Mouse (Mus musculus): ENCODE measurements at regions not wholly inside any gene's neighbourhood (a gene's known extent, or its start where the extent isn't known, plus 50 kb on each side); places are given as distances from the start of the nearest gene placed in this dataset.

- TF ChIP-seq CTCF (IDR thresholded peaks at IDR 0.05; ENCODE audit: borderline replicate concordance, insufficient read depth, low read length) (no peak), POLR2A (IDR thresholded peaks at IDR 0.05; ENCODE audit: low read depth, low read length) (no peak)
- Histone ChIP-seq H3K4me1 (ENCODE audit: control insufficient read depth, insufficient read depth, low read length) (no peaks in the 10 kb centered on the region), H3K27ac (ENCODE audit: insufficient read depth, low read length) (no peak overlapping the region), H3K4me3 (ENCODE audit: insufficient read depth, low read length) (no peak overlapping the region)
Measured at GRCm38 (mm10) chr16:24056885-24057531, 68.4 kb upstream of the Bcl6 start.

GRCm38 (mm10) chr16:24056123-24056884 is 67.7 kb upstream of the Bcl6 start:
- Histone ChIP-seq H3K27ac (ENCODE audit: insufficient read depth, low read length) (no peak overlapping the region), H3K4me1 (ENCODE audit: control insufficient read depth, insufficient read depth, low read length) (no peaks in the 10 kb centered on the region), H3K4me3 (ENCODE audit: insufficient read depth, low read length) (no peak overlapping the region)
- TF ChIP-seq POLR2A (IDR thresholded peaks at IDR 0.05; ENCODE audit: low read depth, low read length) (no peak), CTCF (IDR thresholded peaks at IDR 0.05; ENCODE audit: borderline replicate concordance, insufficient read depth, low read length) (no peak)

GRCm38 (mm10) chr16:24054293-24054692 is 65.6 kb upstream of the Bcl6 start:
- TF ChIP-seq POLR2A (IDR thresholded peaks at IDR 0.05; ENCODE audit: low read depth, low read length), result no peak
- no peak for TF ChIP-seq CTCF (IDR thresholded peaks at IDR 0.05; ENCODE audit: borderline replicate concordance, insufficient read depth, low read length)
- Histone ChIP-seq H3K27ac (ENCODE audit: insufficient read depth, low read length) (no peak overlapping the region), H3K4me3 (ENCODE audit: insufficient read depth, low read length) (no peak overlapping the region), H3K4me1 (ENCODE audit: control insufficient read depth, insufficient read depth, low read length) (no peaks in the 10 kb centered on the region)

GRCm38 (mm10) chr16:24053403-24053802 is 64.8 kb upstream of the Bcl6 start:
- TF ChIP-seq POLR2A (IDR thresholded peaks at IDR 0.05; ENCODE audit: low read depth, low read length), result no peak
- no peak for TF ChIP-seq CTCF (IDR thresholded peaks at IDR 0.05; ENCODE audit: borderline replicate concordance, insufficient read depth, low read length)
- no peak overlapping the region for H3K27ac ChIP-seq (ENCODE audit: insufficient read depth, low read length)
- H3K4me1 ChIP-seq (ENCODE audit: control insufficient read depth, insufficient read depth, low read length), result no peaks in the 10 kb centered on the region
- no peak overlapping the region for H3K4me3 ChIP-seq (ENCODE audit: insufficient read depth, low read length)

GRCm38 (mm10) chr16:24050856-24051640 is 62.4 kb upstream of the Bcl6 start:
- Histone ChIP-seq H3K27ac (ENCODE audit: insufficient read depth, low read length) (no peak overlapping the region), H3K4me3 (ENCODE audit: insufficient read depth, low read length) (no peak overlapping the region), H3K4me1 (ENCODE audit: control insufficient read depth, insufficient read depth, low read length) (no peaks in the 10 kb centered on the region)
- TF ChIP-seq CTCF (IDR thresholded peaks at IDR 0.05; ENCODE audit: borderline replicate concordance, insufficient read depth, low read length), result no peak
- TF ChIP-seq POLR2A (IDR thresholded peaks at IDR 0.05; ENCODE audit: low read depth, low read length), result no peak

- TF ChIP-seq CTCF (IDR thresholded peaks at IDR 0.05; ENCODE audit: borderline replicate concordance, insufficient read depth, low read length) (no peak), POLR2A (IDR thresholded peaks at IDR 0.05; ENCODE audit: low read depth, low read length) (no peak)
- H3K27ac ChIP-seq (ENCODE audit: insufficient read depth, low read length), result no peak overlapping the region
- no peak overlapping the region for H3K4me3 ChIP-seq (ENCODE audit: insufficient read depth, low read length)
- H3K4me1 ChIP-seq (ENCODE audit: control insufficient read depth, insufficient read depth, low read length), result no peaks in the 10 kb centered on the region
Measured at GRCm38 (mm10) chr16:24043779-24044178, 55.1 kb upstream of the Bcl6 start.

- Histone ChIP-seq H3K4me3 (ENCODE audit: insufficient read depth, low read length) (no peak overlapping the region), H3K4me1 (ENCODE audit: control insufficient read depth, insufficient read depth, low read length) (no peaks in the 10 kb centered on the region), H3K27ac (ENCODE audit: insufficient read depth, low read length) (no peak overlapping the region)
- no peak for TF ChIP-seq CTCF (IDR thresholded peaks at IDR 0.05; ENCODE audit: borderline replicate concordance, insufficient read depth, low read length)
- no peak for TF ChIP-seq POLR2A (IDR thresholded peaks at IDR 0.05; ENCODE audit: low read depth, low read length)
Measured at GRCm38 (mm10) chr16:24042977-24043376, 54.3 kb upstream of the Bcl6 start.

GRCm38 (mm10) chr16:24042216-24042615 is 53.6 kb upstream of the Bcl6 start:
- H3K4me1 ChIP-seq (ENCODE audit: control insufficient read depth, insufficient read depth, low read length), result no peaks in the 10 kb centered on the region
- H3K27ac ChIP-seq (ENCODE audit: insufficient read depth, low read length), result no peak overlapping the region
- no peak overlapping the region for H3K4me3 ChIP-seq (ENCODE audit: insufficient read depth, low read length)
- TF ChIP-seq CTCF (IDR thresholded peaks at IDR 0.05; ENCODE audit: borderline replicate concordance, insufficient read depth, low read length) (no peak), POLR2A (IDR thresholded peaks at IDR 0.05; ENCODE audit: low read depth, low read length) (no peak)

- no peaks in the 10 kb centered on the region for H3K4me1 ChIP-seq (ENCODE audit: control insufficient read depth, insufficient read depth, low read length)
- H3K27ac ChIP-seq (ENCODE audit: insufficient read depth, low read length), result no peak overlapping the region
- no peak overlapping the region for H3K4me3 ChIP-seq (ENCODE audit: insufficient read depth, low read length)
- no peak for TF ChIP-seq CTCF (IDR thresholded peaks at IDR 0.05; ENCODE audit: borderline replicate concordance, insufficient read depth, low read length)
- TF ChIP-seq POLR2A (IDR thresholded peaks at IDR 0.05; ENCODE audit: low read depth, low read length), result no peak
Measured at GRCm38 (mm10) chr16:24041403-24041802, 52.8 kb upstream of the Bcl6 start.

Data from embryonic fibroblast, embryonic 13.5 days (primary cell).